Mouse (Mus musculus) neural tube, embryonic 14.5 days (tissue): ENCODE results near the gene Crtc2. TPM values are rescaled to one million over a fixed set of nuclear protein-coding genes. Genes with fewer than 3 reads are reported as not detected.

Experiments used
- ATAC-seq: fragments of 200-750 bp; cut with Nextera tagmentation; 2 replicates; pipeline ENCODE4 v1.8.0; 2017; ENCODE audit warnings: low read depth, mild to moderate bottlenecking, moderate TSS enrichment, moderate library complexity
- H3K27ac ChIP-seq: fragments of 300-500 bp; sonication (generic); 2 replicates; pipeline ENCODE4 v1.5.1; 2014; ENCODE audit warnings: low read depth, mild to moderate bottlenecking, control low read depth, low read length, moderate library complexity, mixed read lengths
- H3K27me3 ChIP-seq: fragments of 300-500 bp; sonication (generic); 2 replicates; pipeline ENCODE4 v1.6.1; 2014; ENCODE audit warnings: low read length; ENCODE audit not compliant: control insufficient read depth, insufficient read depth
- H3K36me3 ChIP-seq: fragments of 300-500 bp; sonication (generic); 2 replicates; pipeline ENCODE4 v1.6.1; 2014; ENCODE audit warnings: low read length, mixed read lengths; ENCODE audit not compliant: control insufficient read depth, insufficient read depth
- H3K4me1 ChIP-seq: fragments of 300-500 bp; sonication (generic); 2 replicates; pipeline ENCODE4 v1.6.1; 2014; ENCODE audit warnings: low read length; ENCODE audit not compliant: control insufficient read depth, insufficient read depth
- H3K4me2 ChIP-seq: fragments of 300-500 bp; sonication (generic); 2 replicates; pipeline ENCODE4 v1.6.1; 2014; ENCODE audit warnings: mild to moderate bottlenecking, low read depth, low read length, control low read depth
- H3K4me3 ChIP-seq: fragments of 300-500 bp; sonication (generic); 2 replicates; pipeline ENCODE4 v1.5.1; 2014; ENCODE audit warnings: low read depth, low read length, control low read depth, mixed read lengths
- H3K9ac ChIP-seq: fragments of 300-500 bp; sonication (generic); replicated peaks from 2 replicates; pipeline ENCODE4 v1.6.1; 2014; ENCODE audit warnings: low read depth, mild to moderate bottlenecking, control low read depth, low read length, mixed read lengths
- H3K9me3 ChIP-seq: fragments of 300-500 bp; sonication (generic); 2 replicates; pipeline ENCODE4 v1.6.1; 2016; ENCODE audit warnings: low read length; ENCODE audit not compliant: control insufficient read depth
- WGBS: fragments of 180-500 bp; shearing (Covaris S2); extraction: QIAGEN DNeasy Blood & Tissue Kit; methylation state at CpG from one replicate; pipeline ENCODE4 v1.1.7; 2014; 5-methylcytosine and 5-hydroxymethylcytosine counted together
- polyA plus RNA-seq: library from polyadenylated mRNA; unstranded; fragments of >200 nt; fragmentation: Nextera tagmentation; extraction: Ambion mirVana; gene quantifications from 2 replicates; pipeline ENCODE4 v1.2.1, GENCODE M21; 2014

The Crtc2 gene
- polyA plus RNA-seq, 1 experiment from 2014 or later = 11.6 TPM

GRCm38 (mm10) chr3:90231507-90232333 lies 22.2 kb upstream of the Crtc2 start, which contains the start of gene Jtb:
TSS of gene Jtb (plus strand) at chr3:90231597.
- H3K4me2 ChIP-seq = peak within 1 kb of the TSS; percentile 87
- no peaks in the 10 kb centered on the region; the same call in 1 of the 2 replicates for H3K36me3 ChIP-seq
- peak; percentile 98 for ATAC-seq
- under 1% methylated on average over 61 of the region's 61 CpGs for WGBS
- H3K4me1 ChIP-seq = no peaks in the 10 kb centered on the region; the same call in 1 of the 2 replicates
- H3K27me3 ChIP-seq = no peaks in the 10 kb centered on the region
- H3K9me3 ChIP-seq = no peaks in the 10 kb centered on the region
- peak within 1 kb of the TSS; percentile 81 for H3K9ac ChIP-seq
- peak within 1 kb of the TSS; percentile 77 for H3K4me3 ChIP-seq
- H3K27ac ChIP-seq = peak within 1 kb of the TSS; percentile 83

DNA sequence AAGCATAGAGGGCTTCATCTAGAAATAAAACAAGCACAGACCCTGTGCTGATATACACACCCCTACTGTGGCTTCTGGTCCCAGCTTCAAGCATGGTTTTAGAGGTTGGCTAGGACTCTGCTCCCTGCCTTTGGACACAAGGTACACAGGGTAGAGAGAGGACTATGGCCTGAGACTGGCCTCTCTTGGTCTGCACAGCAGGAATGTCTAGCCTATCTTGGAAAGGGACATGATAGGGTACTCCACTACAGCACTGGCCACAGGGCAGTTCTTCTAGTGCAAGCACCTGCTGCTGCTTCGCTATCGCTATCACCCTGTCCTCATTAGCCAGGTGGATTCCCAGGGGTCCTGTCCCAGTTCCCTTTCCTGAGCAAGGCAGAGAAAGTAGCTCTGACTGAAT lies 12.7 kb upstream of the Crtc2 start:
- Histone ChIP-seq H3K9ac (no peak overlapping the region), H3K4me2 (no peak overlapping the region), H3K36me3 (no peaks in the 10 kb centered on the region), H3K4me1 (peaks cover 8% of the 10 kb centered on the region; the same call in 1 of the 2 replicates), H3K9me3 (no peaks in the 10 kb centered on the region), H3K27ac (no peak overlapping the region), H3K4me3 (no peak overlapping the region), H3K27me3 (no peaks in the 10 kb centered on the region)
- 94% methylated on average over 2 of the region's 2 CpGs for WGBS
- ATAC-seq = no peak

DNA sequence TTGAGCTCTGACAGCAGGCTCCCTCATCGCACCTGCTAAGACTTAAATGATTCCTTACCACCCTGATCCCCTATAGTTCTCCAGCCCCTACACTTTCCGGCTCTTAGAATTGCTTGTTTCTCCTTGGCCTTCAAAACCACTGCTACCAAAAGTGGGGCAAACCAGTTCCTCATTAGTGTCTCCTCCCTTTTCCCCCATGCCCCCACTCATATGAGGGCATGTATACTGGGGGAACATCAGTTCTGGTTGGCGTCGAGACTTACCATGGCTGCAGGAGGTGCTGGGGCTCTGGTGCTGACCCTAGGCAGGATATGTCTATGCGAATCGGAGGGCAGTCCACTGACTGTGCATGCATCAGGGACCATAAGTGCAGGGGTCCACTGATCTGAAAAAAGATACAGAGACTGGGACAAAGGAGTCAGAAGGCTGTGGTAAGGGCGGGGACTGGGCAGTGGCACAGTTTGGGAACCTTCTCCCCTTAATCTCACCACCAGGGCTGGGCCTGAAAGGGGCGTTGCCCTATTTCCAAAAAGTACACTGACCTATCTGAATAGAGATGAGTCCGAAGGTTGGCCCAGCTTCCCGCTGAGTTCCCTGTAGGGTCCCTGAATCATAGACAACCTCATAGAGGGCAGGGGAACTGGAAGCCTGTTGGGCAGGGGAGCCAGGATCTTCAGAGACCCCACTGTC lies 12.1 kb upstream of the Crtc2 start:
- H3K4me1 ChIP-seq = peaks cover 8% of the 10 kb centered on the region; the same call in 1 of the 2 replicates
- no peaks in the 10 kb centered on the region for H3K27me3 ChIP-seq
- H3K4me2 ChIP-seq = no peak overlapping the region
- no peak overlapping the region for H3K4me3 ChIP-seq
- no peak overlapping the region for H3K27ac ChIP-seq
- 0 out of 2 replicates have a peak, but pooled peaks have one; percentile 7 for ATAC-seq
- no peak overlapping the region for H3K9ac ChIP-seq
- H3K36me3 ChIP-seq = no peaks in the 10 kb centered on the region
- no peaks in the 10 kb centered on the region for H3K9me3 ChIP-seq
- 85% methylated on average over 10 of the region's 10 CpGs for WGBS

- peak within 1 kb of the TSS; percentile 8; the same call in 1 of the 2 replicates for H3K9ac ChIP-seq
- no peaks in the 10 kb centered on the region for H3K36me3 ChIP-seq
- H3K27ac ChIP-seq = no peak within 1 kb of the TSS
- ATAC-seq = peak; percentile 45; the same call in 1 of the 2 replicates
- peaks cover 8% of the 10 kb centered on the region; the same call in 1 of the 2 replicates for H3K4me1 ChIP-seq
- WGBS = 3% methylated on average over 19 of the region's 19 CpGs
- peak within 1 kb of the TSS; percentile 29 for H3K4me3 ChIP-seq
- peak within 1 kb of the TSS; percentile 66 for H3K4me2 ChIP-seq
- H3K27me3 ChIP-seq = no peaks in the 10 kb centered on the region
- no peaks in the 10 kb centered on the region for H3K9me3 ChIP-seq
These were observed 10.8 kb upstream of the Crtc2 start, which contains the start of gene Creb3l4 for GRCm38 (mm10) chr3:90242984-90243775. TSS of gene Creb3l4 (minus strand) at chr3:90243512.

DNA sequence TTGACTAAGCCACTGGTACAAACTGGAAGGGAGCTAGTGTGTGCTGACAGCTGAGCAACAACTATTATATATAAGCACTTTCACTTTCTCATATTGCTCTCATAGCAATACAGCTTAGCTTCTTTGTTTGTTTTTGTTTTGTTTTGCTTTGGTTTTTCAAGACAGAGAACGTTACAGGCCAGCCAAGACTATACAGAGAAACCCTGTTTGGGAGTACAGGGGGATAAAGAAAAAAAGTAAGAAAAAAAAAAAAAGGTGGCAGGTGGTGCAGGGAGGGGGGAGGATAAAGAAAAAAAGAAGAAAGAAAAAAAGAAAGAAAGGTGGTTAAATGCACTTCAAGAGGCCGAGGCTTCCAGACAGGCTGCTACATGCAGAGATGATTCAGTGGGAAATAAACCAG lies 8.6 kb upstream of the Crtc2 start:
- H3K4me1 ChIP-seq = peaks cover 13% of the 10 kb centered on the region
- no peak overlapping the region for H3K27ac ChIP-seq
- WGBS = 83% methylated on average over 2 of the region's 2 CpGs
- no peak for ATAC-seq
- no peak overlapping the region for H3K9ac ChIP-seq
- H3K36me3 ChIP-seq = no peaks in the 10 kb centered on the region; the same call in 1 of the 2 replicates
- no peaks in the 10 kb centered on the region for H3K27me3 ChIP-seq
- no peak overlapping the region for H3K4me3 ChIP-seq
- no peak overlapping the region for H3K4me2 ChIP-seq
- H3K9me3 ChIP-seq = no peaks in the 10 kb centered on the region

GRCm38 (mm10) chr3:90247630-90247959 lies 6.4 kb upstream of the Crtc2 start:
- H3K9ac ChIP-seq = peak overlapping the region; percentile 78; the same call in 1 of the 2 replicates
- 2% methylated on average over 3 of the region's 3 CpGs for WGBS
- peak overlapping the region; percentile 95 for H3K4me2 ChIP-seq
- H3K27ac ChIP-seq = peak overlapping the region; percentile 60
- peaks cover 13% of the 10 kb centered on the region for H3K4me1 ChIP-seq
- H3K36me3 ChIP-seq = peaks cover 4% of the 10 kb centered on the region; the same call in 1 of the 2 replicates
- no peaks in the 10 kb centered on the region for H3K9me3 ChIP-seq
- H3K4me3 ChIP-seq = peak overlapping the region; percentile 69
- no peaks in the 10 kb centered on the region for H3K27me3 ChIP-seq
- ATAC-seq = peak; percentile 10

- Histone ChIP-seq H3K4me3 (peak within 1 kb of the TSS; percentile 69), H3K4me1 (peaks cover 7% of the 10 kb centered on the region), H3K36me3 (peaks cover 4% of the 10 kb centered on the region; the same call in 1 of the 2 replicates), H3K4me2 (peak within 1 kb of the TSS; percentile 95), H3K27me3 (no peaks in the 10 kb centered on the region), H3K27ac (peak within 1 kb of the TSS; percentile 60), H3K9me3 (no peaks in the 10 kb centered on the region), H3K9ac (peak within 1 kb of the TSS; percentile 78)
- ATAC-seq = peak; percentile 95
- under 1% methylated on average over 44 of the region's 44 CpGs for WGBS
These were observed 5.8 kb upstream of the Crtc2 start, which contains the start of gene Slc39a1 for GRCm38 (mm10) chr3:90247960-90248745. TSS of gene Slc39a1 (plus strand) at chr3:90248172.

- Histone ChIP-seq H3K4me3 (peak overlapping the region; percentile 69), H3K4me1 (peaks cover 5% of the 10 kb centered on the region), H3K27ac (peak overlapping the region; percentile 60; the same call in 1 of the 2 replicates), H3K9ac (peak overlapping the region; percentile 78), H3K27me3 (no peaks in the 10 kb centered on the region), H3K36me3 (peaks cover 4% of the 10 kb centered on the region; the same call in 1 of the 2 replicates), H3K9me3 (no peaks in the 10 kb centered on the region), H3K4me2 (peak overlapping the region; percentile 95)
- ATAC-seq = no peak
- WGBS = 8% methylated on average over 10 of the region's 10 CpGs
These were observed 5.2 kb upstream of the Crtc2 start for GRCm38 (mm10) chr3:90248746-90249100.
